Mouse (Mus musculus) limb, embryonic 12.5 days (tissue): ENCODE measurements around the gene Tmem135. TPM values are rescaled to one million over a fixed set of nuclear protein-coding genes. Genes with fewer than 3 reads are reported as not detected.

Experiments used
- ATAC-seq: fragments of 200-750 bp; cut with Nextera tagmentation; 2 replicates; pipeline ENCODE4 v1.8.0; 2017; ENCODE audit warnings: low read depth, moderate TSS enrichment; ENCODE audit not compliant: insufficient number of reproducible peaks, insufficient read depth, low FRiP score, low TSS enrichment
- H3K27ac ChIP-seq: fragments of 300-500 bp; sonication (generic); 2 replicates; pipeline ENCODE4 v1.5.1; 2016; ENCODE audit warnings: mild to moderate bottlenecking, moderate library complexity
- H3K27me3 ChIP-seq: fragments of 300-500 bp; sonication (generic); 2 replicates; pipeline ENCODE4 v1.6.1; 2016; ENCODE audit warnings: mild to moderate bottlenecking, moderate library complexity
- H3K36me3 ChIP-seq: fragments of 300-500 bp; sonication (generic); 2 replicates; pipeline ENCODE4 v1.6.1; 2016; ENCODE audit warnings: mild to moderate bottlenecking, moderate library complexity
- H3K4me1 ChIP-seq: fragments of 300-500 bp; sonication (generic); replicated peaks from 2 replicates; pipeline ENCODE4 v1.6.1; 2016
- H3K4me2 ChIP-seq: fragments of 300-500 bp; sonication (generic); 2 replicates; pipeline ENCODE4 v1.6.1; 2016; ENCODE audit warnings: mild to moderate bottlenecking, moderate library complexity
- H3K4me3 ChIP-seq: fragments of 300-500 bp; sonication (generic); replicated peaks from 2 replicates; pipeline ENCODE4 v1.5.1; 2016; ENCODE audit warnings: mild to moderate bottlenecking
- H3K9ac ChIP-seq: fragments of 300-500 bp; sonication (generic); replicated peaks from 2 replicates; pipeline ENCODE4 v1.6.1; 2016; ENCODE audit warnings: mild to moderate bottlenecking, moderate library complexity
- H3K9me3 ChIP-seq: fragments of 300-500 bp; sonication (generic); 2 replicates; pipeline ENCODE4 v1.6.1; 2016; ENCODE audit warnings: mild to moderate bottlenecking, moderate library complexity
- WGBS: fragments of 180-500 bp; shearing (Covaris S2); methylation state at CpG from one replicate; pipeline ENCODE4 v1.1.7; 2016; 5-methylcytosine and 5-hydroxymethylcytosine counted together
- polyA plus RNA-seq: library from polyadenylated mRNA; unstranded; fragments of >200 nt; fragmentation: Nextera tagmentation; extraction: Ambion mirVana; gene quantifications from 2 replicates; pipeline ENCODE4 v1.2.1, GENCODE M21; 2016

The Tmem135 gene
- polyA plus RNA-seq, 1 experiment from 2014 or later = 25.0 TPM

DNA sequence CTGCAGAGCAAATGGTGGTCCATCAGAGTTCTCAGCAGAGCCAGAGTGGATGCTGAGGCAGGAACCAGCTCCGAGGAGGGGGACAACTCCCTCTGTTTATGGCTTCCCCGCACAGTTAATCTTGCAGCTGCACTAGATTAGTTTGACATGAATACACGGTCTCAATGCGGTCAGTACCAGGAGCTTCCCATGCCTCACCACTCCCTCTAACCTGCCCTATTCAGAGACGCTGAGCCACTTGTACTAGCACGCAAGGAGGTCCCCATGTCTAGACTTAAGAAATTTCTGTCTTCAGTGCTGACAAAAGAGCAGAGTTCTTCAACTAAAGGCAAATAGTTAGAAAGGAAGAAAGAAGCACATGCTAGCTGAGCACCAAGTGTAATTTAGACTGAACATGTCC lies 193.5 kb downstream of the Tmem135 start:
- H3K9me3 ChIP-seq = no peaks in the 10 kb centered on the region
- 21% methylated on average over 6 of the region's 6 CpGs for WGBS
- H3K4me2 ChIP-seq = no peak overlapping the region
- no peaks in the 10 kb centered on the region for H3K36me3 ChIP-seq
- peaks cover 11% of the 10 kb centered on the region for H3K4me1 ChIP-seq
- H3K9ac ChIP-seq = no peak overlapping the region
- ATAC-seq = no peak
- H3K27me3 ChIP-seq = no peaks in the 10 kb centered on the region
- H3K4me3 ChIP-seq = no peak overlapping the region
- H3K27ac ChIP-seq = 0 out of 2 replicates have a peak overlapping the region, but pooled peaks have one; percentile 56

DNA sequence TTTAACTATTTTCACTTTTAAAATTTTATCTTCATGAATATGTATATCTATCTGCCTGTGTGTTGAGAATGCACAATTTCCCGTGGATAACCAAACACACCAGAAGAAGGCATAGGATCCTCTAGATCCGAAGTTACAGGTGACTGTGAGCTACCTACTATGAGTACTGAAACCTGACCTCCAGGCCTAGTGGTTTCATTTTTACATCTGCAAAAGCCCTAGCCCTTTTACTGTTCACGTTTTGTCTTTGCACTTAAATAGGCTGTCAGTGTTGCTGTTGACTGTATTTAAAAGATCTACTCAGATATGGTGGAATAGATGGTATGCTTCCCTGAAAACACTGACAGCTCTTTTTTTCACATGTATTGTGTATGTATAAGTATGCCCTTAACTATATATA lies 197.9 kb downstream of the Tmem135 start:
- no peak overlapping the region for H3K27ac ChIP-seq
- H3K4me1 ChIP-seq = peaks cover 11% of the 10 kb centered on the region; the same call in 1 of the 2 replicates
- H3K4me3 ChIP-seq = no peak overlapping the region
- 79% methylated on average over 3 of the region's 3 CpGs for WGBS
- H3K4me2 ChIP-seq = no peak overlapping the region
- no peak for ATAC-seq
- no peaks in the 10 kb centered on the region for H3K27me3 ChIP-seq
- H3K36me3 ChIP-seq = no peaks in the 10 kb centered on the region
- H3K9ac ChIP-seq = no peak overlapping the region
- no peaks in the 10 kb centered on the region for H3K9me3 ChIP-seq

DNA sequence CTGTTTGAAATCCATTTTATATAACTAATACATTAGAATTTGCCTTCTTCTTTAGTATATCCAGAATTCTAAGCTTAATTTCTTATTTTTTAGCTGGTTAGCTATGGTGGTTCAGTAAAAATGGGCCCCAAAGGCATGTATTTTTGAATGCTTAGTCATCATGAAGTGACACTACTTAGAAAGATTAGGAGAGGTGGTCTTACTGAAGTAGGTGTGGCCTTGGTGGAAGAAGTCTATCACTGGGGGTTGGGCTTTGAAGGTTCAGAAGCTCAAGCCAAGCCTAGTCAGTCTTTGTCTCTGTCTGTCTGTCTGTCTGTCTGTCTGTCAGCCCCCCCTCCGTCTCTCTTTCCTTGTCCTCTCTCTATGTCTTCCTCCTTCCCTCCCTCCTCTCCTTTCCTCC lies 198.6 kb downstream of the Tmem135 start:
- Histone ChIP-seq H3K27me3 (no peaks in the 10 kb centered on the region), H3K9me3 (no peaks in the 10 kb centered on the region), H3K4me3 (no peak overlapping the region), H3K4me1 (peaks cover 7% of the 10 kb centered on the region; the same call in 1 of the 2 replicates), H3K36me3 (no peaks in the 10 kb centered on the region), H3K9ac (no peak overlapping the region), H3K4me2 (no peak overlapping the region), H3K27ac (no peak overlapping the region)
- WGBS = 88% methylated on average over 1 of the region's 1 CpGs
- no peak for ATAC-seq

DNA sequence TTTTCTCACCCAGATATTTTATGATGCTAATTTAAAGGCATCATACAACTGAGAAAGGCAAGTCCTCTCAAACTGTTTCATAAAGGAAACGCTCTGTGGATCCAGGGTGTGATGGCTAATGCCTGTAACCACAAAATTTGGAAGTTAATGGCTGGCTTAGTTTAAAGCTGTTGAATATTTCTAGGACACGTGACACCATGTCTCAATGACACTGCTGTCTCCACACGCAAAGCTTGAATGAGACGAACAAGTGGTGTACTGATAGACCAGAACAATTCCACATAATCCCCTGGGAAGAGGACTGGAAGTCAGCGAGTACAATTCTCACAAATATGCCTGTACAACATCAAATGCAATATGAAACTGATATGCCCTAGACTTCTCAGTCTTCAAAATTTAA lies 200.9 kb downstream of the Tmem135 start:
- Histone ChIP-seq H3K9ac (no peak overlapping the region), H3K27me3 (no peaks in the 10 kb centered on the region), H3K4me2 (no peak overlapping the region), H3K36me3 (no peaks in the 10 kb centered on the region), H3K4me3 (no peak overlapping the region), H3K4me1 (no peaks in the 10 kb centered on the region; the same call in 1 of the 2 replicates), H3K27ac (no peak overlapping the region), H3K9me3 (no peaks in the 10 kb centered on the region)
- WGBS = 53% methylated on average over 5 of the region's 5 CpGs
- ATAC-seq = peak; percentile 72

DNA sequence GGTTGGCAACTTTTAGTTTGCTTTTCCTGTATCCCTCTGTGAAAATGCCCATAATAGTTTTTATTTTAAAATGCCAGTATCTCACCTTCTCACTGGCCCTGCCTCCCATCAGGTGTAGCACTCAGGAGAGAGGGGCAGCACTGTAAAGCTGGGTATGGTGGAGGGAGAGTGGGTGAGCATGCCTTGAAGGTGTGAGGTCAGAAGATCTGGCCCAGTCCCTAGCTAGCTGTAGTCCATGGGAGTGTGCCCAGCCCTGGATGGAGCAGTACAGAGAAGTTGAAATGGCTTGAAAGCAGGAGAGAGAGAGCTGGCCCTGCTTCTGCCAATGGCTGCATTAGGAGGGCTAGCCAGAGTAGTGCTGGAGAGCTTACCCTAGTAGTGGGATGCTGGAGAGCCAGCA lies 202.1 kb downstream of the Tmem135 start:
- H3K27ac ChIP-seq = no peak overlapping the region
- ATAC-seq = 0 out of 2 replicates have a peak, but pooled peaks have one; percentile 55
- H3K9ac ChIP-seq = no peak overlapping the region
- no peaks in the 10 kb centered on the region for H3K36me3 ChIP-seq
- no peak overlapping the region for H3K4me3 ChIP-seq
- no peaks in the 10 kb centered on the region for H3K9me3 ChIP-seq
- no peaks in the 10 kb centered on the region for H3K4me1 ChIP-seq
- H3K27me3 ChIP-seq = no peaks in the 10 kb centered on the region
- no peak overlapping the region for H3K4me2 ChIP-seq

DNA sequence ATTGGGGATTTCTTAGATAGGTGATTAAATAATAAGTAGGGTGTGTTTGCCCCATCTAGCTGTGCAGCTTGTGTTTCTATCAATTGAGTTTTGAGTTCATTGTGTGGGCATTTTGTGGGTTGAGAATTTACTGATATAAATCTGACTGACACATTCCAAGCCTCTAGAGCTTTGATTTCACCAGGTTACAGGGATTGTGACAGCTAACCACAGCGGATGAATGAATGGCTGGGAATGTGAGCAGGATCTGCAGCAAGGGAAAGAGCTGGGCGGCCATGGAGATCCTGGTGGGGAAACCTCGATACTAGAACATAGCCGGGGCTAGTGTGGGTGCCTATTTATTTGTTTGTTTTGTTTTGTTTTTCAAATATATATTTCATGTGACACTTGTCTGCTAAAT lies 205.5 kb downstream of the Tmem135 start:
- 81% methylated on average over 4 of the region's 4 CpGs for WGBS
- no peak for ATAC-seq
- Histone ChIP-seq H3K4me3 (no peak overlapping the region), H3K4me2 (no peak overlapping the region), H3K9me3 (no peaks in the 10 kb centered on the region), H3K9ac (no peak overlapping the region), H3K27me3 (no peaks in the 10 kb centered on the region), H3K36me3 (no peaks in the 10 kb centered on the region), H3K27ac (no peak overlapping the region), H3K4me1 (peaks cover 14% of the 10 kb centered on the region; the same call in 1 of the 2 replicates)

DNA sequence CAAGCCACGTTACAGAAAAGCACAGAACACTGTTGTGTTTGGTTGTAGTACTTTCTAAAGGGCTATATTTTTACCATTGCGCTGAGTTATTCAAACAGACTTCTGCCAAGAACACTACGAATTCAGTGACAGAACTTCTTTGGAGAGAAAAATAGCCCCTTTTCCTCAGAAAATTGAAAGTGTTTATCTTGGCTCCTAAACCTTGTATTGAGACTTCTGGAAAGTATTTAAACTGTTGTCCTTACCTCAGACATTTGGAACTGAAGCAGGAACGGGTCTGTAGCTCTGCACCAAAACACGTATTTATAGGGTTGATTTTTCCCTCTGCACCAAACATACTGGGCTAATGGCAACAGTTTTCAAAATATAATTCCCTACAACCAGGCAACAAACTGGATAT lies 210.6 kb downstream of the Tmem135 start:
- no peak for ATAC-seq
- H3K4me3 ChIP-seq = no peak overlapping the region
- 58% methylated on average over 5 of the region's 5 CpGs for WGBS

DNA sequence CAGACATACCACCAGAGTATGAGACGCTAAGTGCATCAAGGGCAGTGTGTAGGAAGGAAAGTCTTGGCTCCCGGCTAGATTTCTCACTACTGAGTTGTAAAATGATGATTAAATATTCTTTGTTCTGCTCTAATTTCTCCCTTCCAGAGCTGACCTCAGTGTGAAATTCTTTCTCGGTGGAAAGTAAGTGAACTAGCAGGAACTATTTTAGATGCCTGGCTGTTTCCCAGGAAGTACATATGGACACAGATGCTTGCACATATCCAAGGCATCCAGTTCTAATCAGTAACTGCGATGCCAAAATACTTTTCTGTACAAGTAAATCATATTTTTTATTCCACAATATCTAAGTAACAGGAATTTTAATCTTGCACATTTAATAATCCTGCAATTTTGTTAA lies 220.1 kb downstream of the Tmem135 start:
- 74% methylated on average over 4 of the region's 4 CpGs for WGBS
- Histone ChIP-seq H3K9me3 (no peaks in the 10 kb centered on the region), H3K27ac (no peak overlapping the region), H3K4me2 (no peak overlapping the region), H3K36me3 (no peaks in the 10 kb centered on the region), H3K27me3 (no peaks in the 10 kb centered on the region), H3K4me1 (no peaks in the 10 kb centered on the region), H3K9ac (no peak overlapping the region), H3K4me3 (no peak overlapping the region)
- no peak for ATAC-seq

More for the DNA sequence above, 210.6 kb downstream of the Tmem135 start:
- Histone ChIP-seq H3K27ac (peak overlapping the region; percentile 37; the same call in 1 of the 2 replicates), H3K4me2 (no peak overlapping the region), H3K27me3 (no peaks in the 10 kb centered on the region), H3K9me3 (no peaks in the 10 kb centered on the region), H3K36me3 (no peaks in the 10 kb centered on the region), H3K4me1 (peaks cover 18% of the 10 kb centered on the region), H3K9ac (no peak overlapping the region)

DNA sequence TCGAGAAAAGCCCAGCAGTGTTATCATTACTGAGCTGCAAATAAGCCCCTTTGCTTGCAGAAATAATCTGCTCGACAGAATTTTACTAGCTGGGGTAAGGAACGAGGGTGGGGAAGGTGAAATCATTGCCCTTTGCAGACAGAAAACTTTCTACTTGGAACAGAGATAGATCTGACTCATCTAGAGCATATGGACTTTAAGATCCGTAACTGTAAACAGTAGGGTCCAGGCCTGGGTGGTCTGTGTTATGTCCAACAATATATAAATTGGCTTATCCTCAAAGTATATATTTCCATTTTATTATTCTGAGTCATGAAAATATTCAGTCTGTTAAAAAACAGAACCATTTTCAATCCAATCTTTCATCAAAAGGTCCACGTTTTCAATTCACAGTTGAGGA lies 221.1 kb downstream of the Tmem135 start:
- no peak for ATAC-seq
- no peaks in the 10 kb centered on the region for H3K36me3 ChIP-seq
- H3K4me1 ChIP-seq = no peaks in the 10 kb centered on the region
- H3K4me2 ChIP-seq = no peak overlapping the region
- no peaks in the 10 kb centered on the region for H3K9me3 ChIP-seq
- no peak overlapping the region for H3K4me3 ChIP-seq
- no peak overlapping the region for H3K9ac ChIP-seq
- no peaks in the 10 kb centered on the region for H3K27me3 ChIP-seq
- H3K27ac ChIP-seq = no peak overlapping the region
- 68% methylated on average over 5 of the region's 5 CpGs for WGBS

DNA sequence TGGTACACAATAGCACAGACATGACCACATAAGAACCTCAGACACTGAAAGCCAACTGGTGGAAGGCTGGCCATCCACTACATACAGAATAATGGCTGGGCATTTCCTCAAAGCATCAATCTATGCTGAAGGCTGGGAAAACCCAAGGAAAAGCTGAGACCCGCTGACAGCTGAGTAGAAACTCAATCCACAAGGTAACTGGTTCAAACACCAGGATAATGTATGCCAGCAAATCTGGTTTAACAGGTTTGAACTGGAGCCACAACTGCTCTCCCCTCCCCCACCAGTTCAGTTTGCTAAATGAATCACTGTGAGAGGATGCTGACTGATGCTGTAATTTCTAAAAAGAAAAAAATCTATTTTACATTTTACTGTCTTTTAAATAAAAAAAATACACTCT lies 222.7 kb downstream of the Tmem135 start:
- Histone ChIP-seq H3K36me3 (no peaks in the 10 kb centered on the region), H3K9me3 (no peaks in the 10 kb centered on the region), H3K4me1 (no peaks in the 10 kb centered on the region), H3K27me3 (no peaks in the 10 kb centered on the region), H3K4me2 (no peak overlapping the region), H3K27ac (no peak overlapping the region), H3K4me3 (no peak overlapping the region), H3K9ac (no peak overlapping the region)
- 45% methylated on average over 1 of the region's 1 CpGs for WGBS
- ATAC-seq = 0 out of 2 replicates have a peak, but pooled peaks have one; percentile 20

DNA sequence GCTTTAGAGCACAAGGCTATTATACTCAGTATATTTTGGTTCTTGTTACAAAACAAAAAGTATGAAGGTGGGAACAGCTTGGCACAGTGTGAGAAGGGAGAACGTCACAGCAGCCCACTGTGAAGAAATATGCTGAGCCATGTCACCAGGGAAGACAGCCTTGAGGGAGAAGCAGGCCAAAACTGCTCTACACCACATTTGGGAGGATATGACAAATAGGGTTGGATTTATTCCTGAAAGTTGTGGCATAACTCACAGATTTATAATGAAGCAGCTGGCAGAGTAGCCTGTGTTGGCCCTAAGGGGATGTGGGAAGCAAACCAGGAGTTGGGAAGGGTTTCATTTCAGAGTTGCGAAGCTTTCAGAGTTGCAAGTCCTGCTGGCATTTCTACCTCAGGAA lies 225.4 kb downstream of the Tmem135 start:
- Histone ChIP-seq H3K4me2 (no peak overlapping the region), H3K27ac (no peak overlapping the region), H3K9me3 (no peaks in the 10 kb centered on the region), H3K9ac (no peak overlapping the region), H3K36me3 (no peaks in the 10 kb centered on the region), H3K4me1 (0 out of 2 replicates have a peak, but pooled peaks cover 3% of the 10 kb centered on the region), H3K4me3 (no peak overlapping the region), H3K27me3 (no peaks in the 10 kb centered on the region)
- no peak for ATAC-seq
- 70% methylated on average over 2 of the region's 2 CpGs for WGBS

DNA sequence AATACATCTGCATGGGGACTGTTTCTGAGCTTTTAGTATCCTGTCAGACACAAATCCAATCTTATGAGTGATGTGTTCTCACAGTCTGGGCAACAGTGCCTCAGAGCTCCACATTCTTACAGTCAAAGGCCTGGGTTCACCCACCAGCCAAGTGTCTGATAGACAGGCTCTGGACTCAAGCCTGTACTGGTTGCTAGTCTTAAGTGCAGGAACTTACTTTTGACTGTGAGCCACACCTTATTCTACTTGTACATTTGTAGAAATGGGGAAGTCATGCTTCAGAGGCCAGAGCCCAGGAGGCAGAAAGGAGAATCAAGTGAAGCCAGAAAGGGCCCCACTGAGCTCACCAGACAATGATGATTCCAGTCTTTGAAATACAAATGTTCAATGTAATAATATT lies 226.1 kb downstream of the Tmem135 start:
- ATAC-seq = no peak
- Histone ChIP-seq H3K36me3 (no peaks in the 10 kb centered on the region), H3K4me2 (no peak overlapping the region), H3K4me3 (no peak overlapping the region), H3K4me1 (0 out of 2 replicates have a peak, but pooled peaks cover 3% of the 10 kb centered on the region), H3K9ac (no peak overlapping the region), H3K27me3 (no peaks in the 10 kb centered on the region), H3K27ac (no peak overlapping the region), H3K9me3 (no peaks in the 10 kb centered on the region)
